Mouse (Mus musculus) heart, postnatal 0 days (tissue): ENCODE measurements around the gene Palld.

Experiments
- CTCF ChIP-seq: IDR thresholded peaks from 2 replicates; pipeline ENCODE4 v1.5.1; 2016; ENCODE audit warnings: antibody characterized with exemption, control low read depth, low read depth
- EP300 ChIP-seq: IDR thresholded peaks from 2 replicates; pipeline ENCODE4 v1.6.1; 2016; ENCODE audit warnings: antibody characterized with exemption, low read depth

GRCm38 (mm10) chr8:61778194-61778593, 124.3 kb downstream of the Palld start:
- TF ChIP-seq CTCF, result no peak
- peak; percentile 38; the same call in 1 of the 2 replicates for TF ChIP-seq EP300
